Mouse (Mus musculus): ENCODE results near the gene Thbs2. TPM values are rescaled to one million over a fixed set of nuclear protein-coding genes. Genes with fewer than 3 reads are reported as not detected.
"Not testable (repeated sequence)": the region's sequence is repeated elsewhere in the genome, so short reads cannot be mapped to it uniquely, and the experiment has no call there.

The Thbs2 gene
- total RNA-seq, 2 experiments from 2014 or later, result 66.4 to 84.2 TPM

GRCm38 (mm10) chr17:14635546-14636323, 58.3 kb downstream of the Thbs2 start:
- DNase-seq, result no peak

GRCm38 (mm10) chr17:14628901-14629300, 65.1 kb downstream of the Thbs2 start:
- DNase-seq, result no peak

- DNase-seq, result no peak
Measured at GRCm38 (mm10) chr17:14627828-14628338, 66.2 kb downstream of the Thbs2 start.

GRCm38 (mm10) chr17:14624433-14624832, 69.6 kb downstream of the Thbs2 start:
- no peak for DNase-seq

GRCm38 (mm10) chr17:14621006-14621405, 73.0 kb downstream of the Thbs2 start:
- not testable (repeated sequence) for DNase-seq

- no peak for DNase-seq
Measured at GRCm38 (mm10) chr17:14620037-14620436, 74.0 kb downstream of the Thbs2 start.

GRCm38 (mm10) chr17:14619038-14619437, 75.0 kb downstream of the Thbs2 start:
- no peak for DNase-seq

Other genes with a start within 250 kb of the Thbs2 start
- gene Wdr27, start 248.9 kb upstream of the Thbs2 start, total RNA-seq (2021), result 1 to 10 TPM in 1 of 2 experiments, under 1 TPM in 1; 0.85 to 1.7 TPM
- 10 to 100 TPM; 18.4 to 19.9 TPM for gene 1600012H06Rik, start 248.9 kb upstream of the Thbs2 start, total RNA-seq (2021)

Measured in gastrocnemius, postnatal 10 days (tissue).